Mouse (Mus musculus) monocyte, adult 2 months (primary cell): ENCODE measurements around the gene Car11.

ENCODE experiments used
- DNase-seq, 2 experiments: peaks; one replicate each; pipeline ENCODE4 v3.0.0; 2022; ENCODE audit warnings: low spot score in 2 of 2, low read depth in 1 of 2

Car11 gene

DNA sequence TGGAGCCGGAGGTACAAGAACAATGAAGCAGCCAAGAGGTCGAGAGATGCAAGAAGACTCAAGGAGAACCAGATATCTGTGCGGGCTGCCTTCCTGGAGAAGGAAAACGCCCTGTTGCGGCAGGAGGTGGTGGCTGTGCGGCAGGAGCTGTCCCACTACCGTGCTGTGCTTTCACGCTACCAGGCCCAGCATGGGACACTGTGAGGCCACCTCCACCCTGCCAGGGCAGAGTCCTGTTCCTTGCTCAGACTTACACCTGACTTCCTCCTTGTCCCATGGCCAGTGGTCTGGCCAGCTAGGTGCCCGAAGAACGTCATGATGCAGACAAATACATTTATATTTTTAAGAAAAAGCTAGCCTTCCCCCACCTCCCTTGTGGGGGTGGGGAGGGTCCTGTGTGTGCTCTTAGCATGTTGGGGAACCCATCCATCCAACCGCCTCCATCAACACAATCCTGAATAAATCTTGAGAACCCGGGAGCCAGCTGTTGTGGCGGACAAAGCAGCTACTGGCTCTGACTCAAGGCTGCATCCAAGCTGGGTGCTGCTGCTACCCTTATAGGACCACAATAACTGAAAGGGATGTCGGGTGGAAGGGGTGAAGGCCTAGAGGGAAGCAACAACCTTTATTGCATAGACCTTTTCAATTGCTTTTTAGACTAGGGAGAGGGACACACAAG, 10.2 kb downstream of the Car11 start:
- DNase-seq, result no peak

DNA sequence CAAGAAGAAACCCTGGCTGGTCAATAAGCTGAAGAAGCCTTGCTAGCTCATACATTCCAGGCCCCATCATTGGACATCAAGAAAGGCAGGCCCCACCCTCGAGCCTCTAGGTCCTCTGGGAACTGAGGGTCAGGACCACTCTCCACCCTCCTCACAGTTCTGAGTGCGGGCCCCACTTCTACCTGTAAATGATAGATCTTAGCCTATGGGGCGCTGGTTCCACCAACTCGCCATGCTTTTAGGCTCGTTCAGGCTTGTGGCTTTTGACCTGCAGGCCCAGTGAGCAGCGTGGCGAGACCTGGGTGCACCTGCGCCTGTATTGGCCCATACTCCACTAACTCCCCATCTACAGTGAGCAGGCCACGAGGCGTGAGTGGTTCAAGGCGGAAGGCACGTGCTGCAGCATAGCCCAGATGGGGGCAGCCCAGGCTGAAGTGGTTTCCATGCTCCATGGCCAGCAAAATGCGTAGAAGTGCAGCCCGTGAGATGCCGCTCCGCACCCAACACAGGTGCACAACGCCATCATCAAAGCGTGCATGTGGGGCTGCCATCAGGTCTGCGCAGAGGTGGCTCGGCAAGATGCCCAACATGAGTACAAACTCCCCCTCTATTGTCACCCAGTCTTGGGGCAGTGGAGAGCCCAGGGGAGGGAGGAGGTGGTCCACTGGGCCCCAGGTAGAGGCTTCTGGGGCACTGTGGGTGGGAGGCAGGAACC, 11.0 kb downstream of the Car11 start:
- no peak for DNase-seq

DNA sequence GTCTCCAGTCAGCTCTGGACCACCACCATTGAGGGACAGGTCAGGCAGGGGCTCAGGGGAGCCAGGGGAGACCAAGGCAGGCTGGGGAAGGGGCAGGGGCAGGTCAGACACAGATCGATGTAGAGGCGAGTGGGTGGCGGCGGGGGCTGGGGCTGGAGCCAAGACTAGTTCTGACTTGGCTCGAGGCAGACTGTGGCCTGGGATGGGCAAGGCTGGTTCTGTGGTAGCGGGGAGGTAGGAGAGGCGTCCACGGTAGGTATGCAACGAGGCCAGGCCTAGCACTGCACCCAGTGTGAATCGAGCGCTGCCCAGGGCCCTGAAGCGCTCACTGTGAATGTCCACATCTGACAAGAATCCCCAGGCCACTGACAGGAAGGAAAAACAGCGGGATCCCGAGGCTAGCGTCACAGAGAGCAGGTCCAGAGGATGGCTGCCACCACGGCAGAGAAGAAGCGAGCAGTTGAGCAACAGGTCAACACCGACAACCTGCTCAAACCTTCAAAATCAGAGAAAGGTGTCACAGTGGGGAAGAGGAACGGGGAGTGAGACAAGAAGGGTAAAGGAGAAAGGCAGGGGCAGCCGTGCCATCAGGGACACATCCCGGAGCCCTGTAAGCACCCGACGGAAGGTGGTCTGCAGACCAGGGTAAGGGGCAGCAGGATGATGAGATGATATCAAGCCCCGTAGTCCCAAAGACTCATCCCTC, 11.8 kb downstream of the Car11 start:
- DNase-seq, result no peak

DNA sequence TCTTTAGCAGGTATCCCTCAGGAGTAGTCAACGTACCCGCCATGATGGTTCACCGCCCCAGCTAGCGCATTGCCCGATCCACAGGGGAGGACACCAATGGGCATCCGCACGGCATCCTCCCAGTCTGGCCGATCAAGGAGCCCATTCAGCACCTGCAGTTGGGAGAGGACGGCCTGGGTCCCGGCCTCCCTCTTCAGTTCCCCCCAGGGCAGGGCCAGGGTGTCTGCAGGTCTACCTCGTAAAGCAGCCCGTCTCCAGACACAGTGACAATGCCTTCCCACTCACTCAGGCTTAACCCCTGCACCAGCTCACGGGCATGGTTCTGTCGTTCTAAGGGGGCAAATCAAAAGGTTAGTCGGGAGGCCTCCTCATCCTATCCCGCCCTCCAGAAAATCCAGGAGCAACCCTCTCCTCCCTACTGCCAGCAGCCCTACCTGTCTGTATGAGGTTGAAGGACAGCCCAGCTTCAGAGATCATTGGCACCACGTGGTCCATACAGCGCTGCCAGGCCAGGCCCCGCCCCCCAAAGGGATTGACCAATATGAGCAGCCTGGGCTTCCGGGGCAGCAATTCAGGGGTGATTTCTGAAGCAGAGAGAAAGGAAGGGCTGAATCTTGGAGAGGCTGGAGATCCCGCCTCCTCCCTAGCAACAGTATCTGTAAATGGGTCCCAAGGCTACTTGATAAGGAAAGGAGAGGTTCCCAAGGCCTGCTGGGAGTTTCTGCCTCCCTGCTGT, 12.5 kb downstream of the Car11 start:
- no peak for DNase-seq

DNA sequence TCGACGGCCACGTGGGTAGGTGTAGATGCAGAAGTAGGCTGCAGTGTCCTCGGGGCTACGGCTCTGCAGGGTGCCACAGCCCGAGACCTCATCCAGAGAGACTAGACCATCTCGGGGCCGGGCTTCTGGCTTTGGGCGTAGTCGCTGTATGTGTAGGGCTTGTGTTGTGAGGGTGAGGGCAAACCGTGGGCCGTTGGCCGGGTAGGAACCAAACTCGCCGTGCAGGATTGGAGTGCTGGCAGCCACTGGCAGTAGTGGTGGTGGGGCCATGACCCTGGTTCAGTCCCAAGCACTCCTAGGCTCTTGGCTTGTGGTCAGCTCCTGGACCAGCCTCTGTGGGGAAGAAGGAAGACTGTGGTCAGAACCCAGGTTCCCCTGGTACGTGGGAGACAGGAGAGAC, 13.8 kb downstream of the Car11 start:
- DNase-seq, result no peak

DNA sequence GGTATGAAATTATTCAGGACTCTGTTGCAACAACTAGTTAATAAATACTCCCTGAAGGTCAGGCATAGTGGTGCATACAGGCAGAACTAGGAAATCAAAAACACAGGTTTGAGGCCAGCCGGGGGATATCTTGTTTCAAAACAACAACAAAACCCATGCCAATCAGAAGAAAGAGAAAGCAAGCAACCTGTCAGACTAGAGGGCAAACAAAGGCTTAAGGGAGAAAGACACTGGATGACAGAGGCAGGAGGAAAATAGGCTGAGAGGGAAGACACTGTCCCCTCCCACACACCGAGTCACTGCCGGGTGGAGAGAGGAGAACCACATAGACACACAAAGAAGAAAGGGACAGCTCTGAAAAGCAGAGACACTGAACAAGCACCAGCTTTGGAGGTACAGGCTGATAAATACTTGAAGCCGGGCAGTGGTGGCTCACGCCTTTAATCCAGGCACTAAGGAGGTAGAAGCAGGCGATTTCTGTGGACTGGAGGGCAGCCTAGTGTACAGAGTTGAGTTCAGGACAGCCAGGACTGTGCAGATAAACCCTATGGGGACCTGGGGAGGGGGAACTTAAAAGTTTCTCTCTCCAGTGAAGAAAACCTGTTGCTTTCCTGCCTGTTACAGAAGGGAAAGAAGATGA, 14.4 kb downstream of the Car11 start:
- DNase-seq, result no peak

DNA sequence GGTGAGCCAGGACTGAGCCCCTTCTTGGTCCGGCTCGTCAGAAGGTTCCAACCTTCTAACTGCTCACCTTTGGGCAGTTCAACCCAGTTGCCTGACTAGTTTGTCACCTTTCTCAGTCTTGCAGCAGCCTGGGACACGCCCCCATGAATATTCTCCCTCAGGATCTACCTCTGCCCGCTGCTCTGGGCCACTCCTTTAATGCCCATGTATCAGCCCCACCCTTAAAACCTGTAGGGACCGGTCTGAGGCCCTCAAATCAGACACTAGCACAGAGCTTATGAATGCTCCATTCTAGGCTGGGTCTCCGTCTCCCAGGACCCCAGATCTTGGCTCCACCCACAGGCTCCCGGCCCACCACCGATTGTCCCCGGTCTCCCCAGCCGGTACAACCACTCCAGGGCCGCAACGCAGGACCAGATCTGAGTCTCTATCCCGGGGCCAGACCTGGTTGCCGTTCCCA, 15.0 kb downstream of the Car11 start:
- no peak for DNase-seq

DNA sequence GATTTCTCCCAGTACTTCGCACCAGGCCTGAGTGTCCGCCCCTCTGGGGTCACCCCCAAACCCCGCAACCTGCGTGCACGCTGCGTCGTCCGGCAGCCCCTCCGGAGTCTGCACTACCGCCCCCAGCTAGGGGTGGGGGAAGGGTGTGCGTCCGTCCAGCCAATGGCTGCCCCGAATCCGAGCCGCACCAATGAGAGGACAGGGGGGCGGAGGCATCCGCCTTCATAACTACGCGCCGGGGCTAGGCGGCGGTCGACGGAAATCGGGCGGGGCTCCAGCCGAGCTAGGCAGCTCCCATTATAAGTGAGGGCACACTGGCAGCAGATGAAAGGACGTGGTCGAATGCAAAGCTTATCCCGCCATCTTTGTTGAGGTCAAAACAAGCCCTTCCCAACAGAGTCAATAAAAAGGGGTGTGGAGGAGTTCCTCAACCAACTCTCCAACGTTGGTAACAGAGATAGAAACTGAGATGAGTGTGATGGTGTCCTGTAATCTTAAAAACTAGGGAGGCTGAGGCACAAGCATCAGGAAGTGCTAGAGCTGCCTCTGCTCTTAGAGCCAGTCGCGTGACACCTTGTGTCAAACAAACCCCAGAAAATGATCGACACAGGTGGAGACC, 15.6 kb downstream of the Car11 start, which contains the start of gene Rpl18:
Gene Rpl18, plus strand, starts transcription at position 368 of the 619 bp plus-strand sequence.
- DNase-seq, result peak; percentile 91 to 94

DNA sequence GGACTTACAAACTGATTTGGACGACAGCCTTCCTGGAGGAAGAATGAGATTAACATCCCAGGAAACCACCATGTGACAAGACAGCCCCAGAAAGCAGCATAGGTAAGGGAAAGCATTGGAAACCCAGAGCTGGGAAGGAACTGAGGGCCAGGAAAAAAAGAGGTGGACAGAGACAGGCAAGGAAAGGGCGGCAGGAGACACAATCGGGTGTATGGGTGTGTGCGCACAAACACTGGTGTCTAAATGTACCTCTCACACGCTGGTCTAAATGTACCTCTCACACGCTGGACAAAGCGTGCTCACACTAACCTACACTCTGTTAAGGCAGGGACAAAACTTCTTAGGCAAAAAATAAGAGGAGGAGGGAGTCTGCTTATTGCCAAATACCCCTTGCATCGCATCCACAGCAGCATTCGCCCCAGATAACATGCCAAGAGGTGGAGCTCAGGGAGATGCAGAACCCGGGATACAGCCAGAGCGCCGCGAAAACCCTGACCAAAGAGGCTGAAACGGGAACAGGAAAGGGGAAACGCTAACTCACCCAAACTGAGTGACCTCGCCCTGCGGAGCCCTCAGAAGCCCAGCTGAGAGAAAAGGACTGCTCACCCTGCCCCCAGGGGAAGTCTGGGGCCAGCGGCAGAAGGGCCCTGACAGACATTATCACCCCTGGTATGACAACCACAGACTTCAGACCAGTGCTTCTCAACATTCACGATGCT, 16.3 kb downstream of the Car11 start:
- peak; percentile 75 to 86 for DNase-seq

DNA sequence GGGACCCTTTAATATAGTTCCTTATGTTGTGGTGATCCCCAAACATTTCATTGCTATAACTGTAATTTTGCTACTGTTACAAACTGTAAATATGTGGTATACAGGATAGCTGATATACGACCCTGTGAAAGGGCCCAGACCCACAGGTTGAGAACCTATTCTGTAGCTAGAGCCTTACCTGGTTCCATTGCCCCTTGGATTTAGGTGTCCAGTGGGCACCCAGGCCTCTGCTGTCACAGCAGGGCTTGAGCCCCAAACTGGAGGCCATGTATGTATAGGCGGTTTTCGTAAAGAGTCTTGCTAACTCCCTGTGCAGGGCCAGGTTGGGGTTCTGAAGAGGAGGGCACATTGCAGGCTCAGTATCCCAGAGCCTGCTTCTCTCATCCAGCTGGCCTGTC, 16.8 kb downstream of the Car11 start:
- DNase-seq, result no peak

DNA sequence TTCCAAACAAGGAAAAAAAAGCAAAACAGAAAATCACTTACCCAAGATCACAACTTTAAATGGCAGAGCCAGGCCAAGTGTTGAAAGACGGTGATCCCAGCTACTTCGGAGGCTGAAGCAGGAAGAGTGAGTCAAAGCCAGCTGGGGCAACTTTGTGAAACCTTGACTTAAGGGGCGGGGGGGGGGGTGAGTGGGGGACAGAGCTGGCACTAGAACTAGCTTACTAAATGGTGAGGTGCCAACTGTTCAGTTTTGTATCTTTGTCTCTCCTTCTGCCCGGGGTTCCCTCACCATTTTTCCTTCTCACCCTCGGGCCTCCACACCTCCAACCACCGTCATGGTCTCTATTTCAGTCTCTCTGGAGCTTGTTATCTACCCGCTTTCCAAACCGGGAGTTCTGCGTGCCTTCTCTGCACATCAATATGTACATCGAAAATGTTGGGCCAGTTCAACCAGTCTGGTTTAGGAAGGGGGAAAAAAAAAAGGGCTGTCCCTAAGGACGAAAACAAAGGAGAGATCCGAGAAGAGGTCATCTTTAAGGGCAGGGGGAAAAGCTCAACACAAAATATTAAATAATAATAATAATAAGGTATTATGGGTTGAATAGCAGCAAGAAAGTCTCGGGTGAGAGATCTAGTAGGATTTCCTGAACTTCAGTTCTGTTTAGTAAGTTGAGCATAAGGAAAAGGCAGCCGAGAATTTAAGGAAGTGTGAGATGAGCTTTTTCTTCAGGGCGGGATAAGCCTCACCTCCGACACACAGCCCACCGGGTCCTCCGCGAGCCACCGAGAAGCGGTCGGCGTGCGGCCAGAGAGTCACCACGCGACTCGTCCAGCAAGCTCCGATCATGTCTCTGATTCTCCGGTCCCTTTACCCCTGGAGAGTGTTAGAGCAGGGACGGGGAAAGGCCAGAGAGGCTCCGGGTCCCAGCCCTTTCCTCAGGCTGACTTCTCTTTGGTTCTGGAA, 17.6 kb downstream of the Car11 start:
- no peak for DNase-seq

DNA sequence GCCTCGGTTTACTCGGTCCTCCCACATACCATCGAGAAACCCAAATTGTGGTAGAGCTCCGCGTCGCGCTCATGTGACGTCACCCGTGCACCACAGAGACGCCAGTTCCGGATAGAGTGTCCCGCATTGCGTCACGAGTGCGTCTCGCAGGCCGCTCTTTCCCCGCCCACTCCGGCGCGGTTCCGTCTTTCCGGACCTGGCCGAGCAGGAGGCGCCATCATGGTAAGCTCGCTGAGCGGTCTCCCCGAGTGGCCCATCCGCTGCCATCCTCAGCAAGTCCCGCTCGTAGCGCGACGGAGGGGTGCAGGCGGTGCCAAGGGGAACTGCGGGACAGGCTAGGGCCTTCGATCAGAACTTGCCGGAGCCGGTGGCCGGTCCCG, 18.3 kb downstream of the Car11 start, which contains the start of gene Sphk2:
Gene Sphk2, minus strand, starts transcription at position 85 of the 380 bp plus-strand sequence.
- DNase-seq, result peak; percentile 94 to 99

DNA sequence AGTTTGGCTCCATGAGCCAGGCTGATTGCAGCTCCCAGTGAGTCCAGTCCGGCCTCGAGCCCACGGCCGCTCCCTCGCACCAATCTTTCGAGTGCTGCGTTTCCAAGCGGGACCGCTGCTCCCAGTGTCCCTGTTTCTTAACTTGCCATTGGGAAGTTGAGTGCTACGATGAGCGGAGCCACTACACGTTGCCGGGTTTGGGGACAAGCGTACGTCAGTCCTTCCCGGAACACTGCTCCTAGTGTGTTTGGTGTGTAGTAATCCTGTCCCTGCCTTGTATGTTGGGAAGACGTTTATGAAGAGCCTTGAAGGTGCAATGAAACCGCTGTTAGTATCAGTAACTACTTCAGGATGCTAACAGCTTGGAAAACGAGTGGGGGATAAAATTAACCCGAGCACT, 18.7 kb downstream of the Car11 start:
- no peak for DNase-seq

DNA sequence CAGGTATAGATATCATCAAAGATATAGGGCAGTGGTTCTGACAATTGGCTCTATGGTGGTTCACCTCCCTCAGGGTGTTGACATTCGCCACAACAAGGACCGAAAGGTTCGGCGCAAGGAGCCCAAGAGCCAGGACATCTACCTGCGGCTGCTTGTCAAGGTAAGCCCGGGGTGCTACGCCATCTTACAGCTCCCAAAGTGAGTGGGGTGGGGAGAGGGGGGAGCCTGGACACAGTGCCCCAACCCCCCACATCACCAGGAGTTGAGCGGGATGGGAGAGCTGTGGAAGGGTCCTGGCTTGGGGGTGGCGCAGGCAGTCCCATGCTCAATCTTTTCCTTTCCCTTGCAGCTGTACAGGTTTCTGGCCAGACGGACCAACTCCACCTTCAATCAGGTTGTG, 19.5 kb downstream of the Car11 start:
- no peak for DNase-seq

DNA sequence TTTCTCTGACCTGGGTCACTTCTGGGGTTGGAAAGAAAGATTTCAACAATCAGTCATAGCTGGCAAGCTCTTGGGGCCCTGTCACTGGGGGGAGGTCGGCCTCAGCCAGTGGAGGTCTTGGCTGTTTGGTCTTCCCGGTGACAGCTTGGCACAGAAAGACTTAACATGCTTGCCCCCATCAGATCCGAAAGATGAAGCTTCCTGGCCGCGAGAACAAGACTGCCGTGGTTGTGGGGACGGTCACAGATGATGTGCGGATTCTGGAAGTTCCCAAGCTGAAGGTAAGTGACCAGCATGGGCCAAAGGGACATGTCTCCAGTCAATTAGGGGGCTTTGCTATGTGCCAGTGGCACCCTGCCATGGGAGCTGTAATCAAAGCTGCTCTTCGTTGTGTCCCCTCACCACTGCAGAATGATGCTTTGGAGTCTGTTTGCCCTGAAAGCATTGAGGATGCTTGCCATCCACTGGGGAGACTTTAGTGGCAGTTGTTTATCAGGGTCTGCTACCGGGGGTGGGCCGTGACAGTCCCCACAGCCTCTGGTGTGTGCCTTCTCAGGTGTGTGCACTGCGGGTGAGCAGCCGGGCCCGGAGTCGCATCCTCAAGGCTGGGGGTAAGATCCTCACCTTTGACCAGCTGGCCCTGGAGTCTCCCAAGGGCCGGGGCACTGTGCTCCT, 20.2 kb downstream of the Car11 start:
- DNase-seq, result no peak

DNA sequence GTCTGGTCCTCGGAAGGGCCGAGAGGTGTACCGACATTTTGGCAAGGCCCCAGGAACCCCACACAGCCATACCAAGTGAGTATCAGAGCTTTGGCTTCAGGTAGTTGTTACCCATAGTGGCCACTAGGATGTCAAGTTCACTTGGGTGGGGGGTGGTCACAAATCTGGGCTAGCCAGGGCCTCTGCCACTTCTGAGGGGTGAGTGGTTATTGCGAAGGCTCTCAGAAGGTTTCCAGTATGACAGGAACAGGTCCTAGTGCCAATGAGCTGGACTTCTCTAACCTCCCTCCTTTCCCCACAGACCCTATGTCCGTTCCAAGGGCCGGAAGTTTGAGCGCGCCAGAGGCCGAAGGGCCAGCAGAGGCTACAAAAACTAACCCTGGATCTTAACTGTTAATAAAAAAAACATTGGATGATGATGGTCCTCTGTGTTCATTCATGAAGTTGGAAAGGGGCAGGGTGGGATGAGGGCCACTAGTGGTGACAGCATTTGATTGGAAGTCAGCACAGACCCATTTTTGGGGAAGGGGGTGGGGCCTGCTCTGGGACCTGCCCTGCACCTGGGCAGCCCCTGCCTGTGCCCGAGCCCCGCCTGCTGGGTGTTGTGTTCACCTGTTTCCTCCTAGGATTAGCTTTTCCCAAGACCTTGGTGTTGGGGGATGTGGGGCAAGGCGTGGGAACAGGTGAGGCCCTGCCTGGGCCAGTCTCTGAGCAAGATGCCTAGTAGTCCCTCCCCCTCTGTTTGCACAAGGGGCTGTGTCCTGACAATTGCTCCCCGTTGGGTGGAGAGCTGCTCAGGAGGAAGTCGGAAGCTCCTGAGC, 21.0 kb downstream of the Car11 start, which contains the start of gene Fam83e:
Gene Fam83e, plus strand, starts transcription at position 800 of the 821 bp plus-strand sequence.
- DNase-seq, result no peak

DNA sequence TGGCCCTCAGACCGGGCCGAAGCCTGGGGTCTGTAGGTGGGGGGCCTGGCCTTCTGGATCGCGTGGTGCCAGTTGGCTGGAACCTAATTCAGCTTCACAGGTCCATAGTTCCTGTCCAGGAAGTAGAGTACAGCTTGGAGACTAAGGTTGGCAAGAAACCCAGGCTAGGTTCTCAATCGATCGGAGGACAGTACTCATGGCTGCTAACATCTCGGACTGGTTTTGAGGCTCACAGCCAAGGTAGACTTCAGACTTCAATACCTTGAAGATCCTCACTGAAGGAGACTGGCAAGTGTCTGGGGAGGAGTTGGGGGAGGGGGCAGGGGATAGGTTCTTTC, 21.6 kb downstream of the Car11 start:
- no peak for DNase-seq
